Mouse (Mus musculus) liver, embryonic 16.5 days (tissue): ENCODE measurements around the gene Adgrf5. TPM values are rescaled to one million over a fixed set of nuclear protein-coding genes. Genes with fewer than 3 reads are reported as not detected.

ENCODE experiments used
- ATAC-seq: fragments of 200-750 bp; cut with Nextera tagmentation; 2 replicates; pipeline ENCODE4 v1.8.0; 2017; ENCODE audit warnings: low read depth, mild to moderate bottlenecking, moderate number of reproducible peaks, moderate library complexity
- H3K27ac ChIP-seq: fragments of 300-500 bp; sonication (generic); 2 replicates; pipeline ENCODE4 v1.5.1; 2014; ENCODE audit warnings: mild to moderate bottlenecking, low read length
- H3K27me3 ChIP-seq: fragments of 300-500 bp; sonication (generic); 2 replicates; pipeline ENCODE4 v1.6.1; 2014; ENCODE audit warnings: low read depth, low read length, mixed read lengths; ENCODE audit not compliant: control insufficient read depth, insufficient read depth
- H3K36me3 ChIP-seq: fragments of 300-500 bp; sonication (generic); 2 replicates; pipeline ENCODE4 v1.6.1; 2014; ENCODE audit warnings: mild to moderate bottlenecking; ENCODE audit not compliant: control insufficient read depth, insufficient read depth
- H3K4me1 ChIP-seq: fragments of 300-500 bp; sonication (generic); 2 replicates; pipeline ENCODE4 v1.6.1; 2014; ENCODE audit warnings: low read depth, low read length, mixed read lengths; ENCODE audit not compliant: control insufficient read depth
- H3K4me2 ChIP-seq: fragments of 300-500 bp; sonication (generic); 2 replicates; pipeline ENCODE4 v1.6.1; 2014; ENCODE audit warnings: low read depth, low read length, mixed read lengths
- H3K4me3 ChIP-seq: fragments of 300-500 bp; sonication (generic); 2 replicates; pipeline ENCODE4 v1.5.1; 2014; ENCODE audit warnings: low read depth, mild to moderate bottlenecking, low read length
- H3K9ac ChIP-seq: fragments of 300-500 bp; sonication (generic); 2 replicates; pipeline ENCODE4 v1.6.1; 2014; ENCODE audit warnings: low read depth, low read length
- H3K9me3 ChIP-seq: fragments of 300-500 bp; sonication (generic); replicated peaks from 2 replicates; pipeline ENCODE4 v1.6.1; 2016; ENCODE audit warnings: low read length; ENCODE audit not compliant: control insufficient read depth
- WGBS: fragments of 180-500 bp; shearing (Covaris S2); extraction: QIAGEN DNeasy Blood & Tissue Kit; methylation state at CpG from one replicate; pipeline ENCODE4 v1.1.7; 2014; ENCODE audit not compliant: insufficient replicate concordance; 5-methylcytosine and 5-hydroxymethylcytosine counted together
- polyA plus RNA-seq: library from polyadenylated mRNA; unstranded; fragments of >200 nt; fragmentation: Nextera tagmentation; extraction: Ambion mirVana; gene quantifications from 2 replicates; pipeline ENCODE4 v1.2.1, GENCODE M21; 2015

The Adgrf5 gene
- polyA plus RNA-seq, 1 experiment from 2014 or later, result 3.8 TPM

- H3K4me3 ChIP-seq, result no peak overlapping the region
- H3K27me3 ChIP-seq, result no peaks in the 10 kb centered on the region
- H3K36me3 ChIP-seq, result no peaks in the 10 kb centered on the region
- no peak overlapping the region for H3K9ac ChIP-seq
- no peak overlapping the region for H3K27ac ChIP-seq
- no peak overlapping the region for H3K4me2 ChIP-seq
- H3K4me1 ChIP-seq, result no peaks in the 10 kb centered on the region
- 43% methylated on average over 4 of the region's 4 CpGs for WGBS
- no peaks in the 10 kb centered on the region for H3K9me3 ChIP-seq
- no peak for ATAC-seq
Measured at GRCm38 (mm10) chr17:43497521-43497920, 137.3 kb downstream of the Adgrf5 start.

- Histone ChIP-seq H3K4me3 (no peak overlapping the region), H3K27ac (no peak overlapping the region), H3K36me3 (no peaks in the 10 kb centered on the region), H3K27me3 (no peaks in the 10 kb centered on the region), H3K4me1 (no peaks in the 10 kb centered on the region), H3K9me3 (no peaks in the 10 kb centered on the region), H3K9ac (no peak overlapping the region), H3K4me2 (no peak overlapping the region)
- ATAC-seq, result no peak
- 56% methylated on average over 1 of the region's 1 CpGs for WGBS
Measured at GRCm38 (mm10) chr17:43500513-43500912, 140.3 kb downstream of the Adgrf5 start.

- no peaks in the 10 kb centered on the region for H3K27me3 ChIP-seq
- H3K4me3 ChIP-seq, result no peak overlapping the region
- H3K27ac ChIP-seq, result no peak overlapping the region
- H3K9ac ChIP-seq, result no peak overlapping the region
- H3K4me1 ChIP-seq, result no peaks in the 10 kb centered on the region
- H3K36me3 ChIP-seq, result no peaks in the 10 kb centered on the region
- H3K9me3 ChIP-seq, result no peaks in the 10 kb centered on the region
- H3K4me2 ChIP-seq, result no peak overlapping the region
- 10% methylated on average over 3 of the region's 3 CpGs for WGBS
- ATAC-seq, result no peak
Measured at GRCm38 (mm10) chr17:43501223-43501622, 141.0 kb downstream of the Adgrf5 start.

GRCm38 (mm10) chr17:43501631-43502030, 141.4 kb downstream of the Adgrf5 start:
- WGBS, result 62% methylated on average over 5 of the region's 5 CpGs
- no peaks in the 10 kb centered on the region for H3K36me3 ChIP-seq
- H3K4me1 ChIP-seq, result no peaks in the 10 kb centered on the region
- H3K9ac ChIP-seq, result no peak overlapping the region
- no peaks in the 10 kb centered on the region for H3K9me3 ChIP-seq
- H3K27ac ChIP-seq, result no peak overlapping the region
- no peak overlapping the region for H3K4me3 ChIP-seq
- H3K27me3 ChIP-seq, result no peaks in the 10 kb centered on the region
- ATAC-seq, result no peak
- H3K4me2 ChIP-seq, result no peak overlapping the region

DNA sequence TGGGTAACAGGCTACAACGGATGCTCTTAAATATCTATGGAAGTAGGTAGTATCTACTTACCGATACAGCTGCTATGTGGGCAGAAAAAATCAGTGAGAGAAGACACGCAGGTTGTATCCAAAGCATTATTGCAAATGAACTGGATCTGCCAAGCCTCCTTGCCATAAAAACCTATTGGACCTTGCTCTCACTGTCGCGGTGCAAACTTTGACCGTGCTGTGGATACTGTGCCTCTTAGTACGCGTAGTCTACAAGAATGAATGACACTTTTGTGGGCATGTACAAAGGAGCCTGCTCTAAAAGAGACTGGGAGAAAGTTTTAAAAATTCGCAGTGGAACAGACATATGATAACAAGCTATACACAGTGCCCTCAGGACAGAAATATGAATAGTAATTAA, 142.3 kb downstream of the Adgrf5 start, which contains the start of gene Mep1a:
TSS of gene Mep1a (minus strand) at position 221 of the 400 bp plus-strand sequence.
- no peak within 1 kb of the TSS for H3K9ac ChIP-seq
- ATAC-seq, result no peak
- H3K4me3 ChIP-seq, result no peak within 1 kb of the TSS

GRCm38 (mm10) chr17:43503861-43504593, 143.8 kb downstream of the Adgrf5 start:
- H3K36me3 ChIP-seq, result no peaks in the 10 kb centered on the region
- H3K27ac ChIP-seq, result no peak overlapping the region
- no peaks in the 10 kb centered on the region for H3K9me3 ChIP-seq
- no peak overlapping the region for H3K4me2 ChIP-seq
- no peak for ATAC-seq
- 41% methylated on average over 4 of the region's 4 CpGs for WGBS
- no peaks in the 10 kb centered on the region for H3K27me3 ChIP-seq
- no peak overlapping the region for H3K9ac ChIP-seq
- H3K4me1 ChIP-seq, result no peaks in the 10 kb centered on the region
- no peak overlapping the region for H3K4me3 ChIP-seq

More for the DNA sequence above, 142.3 kb downstream of the Adgrf5 start, which contains the start of gene Mep1a:
- Histone ChIP-seq H3K36me3 (no peaks in the 10 kb centered on the region), H3K4me2 (no peak within 1 kb of the TSS), H3K4me1 (no peaks in the 10 kb centered on the region), H3K9me3 (no peaks in the 10 kb centered on the region), H3K27me3 (no peaks in the 10 kb centered on the region), H3K27ac (no peak within 1 kb of the TSS)
- 76% methylated on average over 9 of the region's 9 CpGs for WGBS

GRCm38 (mm10) chr17:43504594-43504934, 144.3 kb downstream of the Adgrf5 start:
- Histone ChIP-seq H3K36me3 (no peaks in the 10 kb centered on the region), H3K4me1 (no peaks in the 10 kb centered on the region), H3K27ac (no peak overlapping the region), H3K4me2 (no peak overlapping the region), H3K4me3 (no peak overlapping the region), H3K9me3 (no peaks in the 10 kb centered on the region), H3K9ac (no peak overlapping the region), H3K27me3 (no peaks in the 10 kb centered on the region)
- no peak for ATAC-seq
- WGBS, result 64% methylated on average over 6 of the region's 6 CpGs

Other genes starting within 250 kb of the Adgrf5 start
- gene Adgrf1, start 90.1 kb upstream of the Adgrf5 start, polyA plus RNA-seq, result 1.0 and 1.1 TPM in 2 replicates
- gene Mep1a, start 142.4 kb downstream of the Adgrf5 start, polyA plus RNA-seq, result 0.07 and 0.24 TPM in 2 replicates
- not detected in 2 replicates for gene Ankrd66, start 183.2 kb downstream of the Adgrf5 start, polyA plus RNA-seq
- 33.6 and 35.9 TPM in 2 replicates for gene Pla2g7, start 207.6 kb downstream of the Adgrf5 start, polyA plus RNA-seq